Mouse (Mus musculus) gastrocnemius, postnatal 14 days (tissue): ENCODE measurements around the gene Gna11. TPM values are rescaled to one million over a fixed set of nuclear protein-coding genes. Genes with fewer than 3 reads are reported as not detected.
A peak's percentile ranks its signal among the peaks of the same experiment; 100 is the strongest.

Source experiments
- DNase-seq: peaks from one replicate; pipeline ENCODE4 v3.0.0; 2021; ENCODE audit warnings: mixed read lengths
- intact Hi-C: fragments of 180-260 bp; cut with DNase I; formaldehyde crosslinking; loops from one replicate; pipeline ENCODE4 v1.15.1; 2025; ENCODE audit warnings: low total_unique reads
- long read RNA-seq, 2 experiments: library from polyadenylated mRNA; stranded (forward); transcript quantifications; one replicate each; pipeline ENCODE4 v2.0.0; 2021
- total RNA-seq, 2 experiments: library from RNA; stranded (reverse); gene quantifications; 2 replicates each; pipeline ENCODE4 v1.2.3; 2021

Gene Gna11
- 10 to 100 TPM; 31.6 to 34.6 TPM for total RNA-seq
- long read RNA-seq, experiment 1, transcript Gna11-201 (7 exons, 3,414 nt): major isoform, 74 of 79 reads
- long read RNA-seq, experiment 1, partial matches to known transcripts: 0 of 79 reads
- long read RNA-seq, experiment 1, other reads (novel, unspliced or antisense): 5 of 79 reads
- long read RNA-seq, experiment 2, transcript Gna11-201 (7 exons, 3,414 nt): major isoform, 77 of 86 reads
- long read RNA-seq, experiment 2, partial matches to known transcripts: 7 of 86 reads
- long read RNA-seq, experiment 2, other reads (novel, unspliced or antisense): 2 of 86 reads

DNA sequence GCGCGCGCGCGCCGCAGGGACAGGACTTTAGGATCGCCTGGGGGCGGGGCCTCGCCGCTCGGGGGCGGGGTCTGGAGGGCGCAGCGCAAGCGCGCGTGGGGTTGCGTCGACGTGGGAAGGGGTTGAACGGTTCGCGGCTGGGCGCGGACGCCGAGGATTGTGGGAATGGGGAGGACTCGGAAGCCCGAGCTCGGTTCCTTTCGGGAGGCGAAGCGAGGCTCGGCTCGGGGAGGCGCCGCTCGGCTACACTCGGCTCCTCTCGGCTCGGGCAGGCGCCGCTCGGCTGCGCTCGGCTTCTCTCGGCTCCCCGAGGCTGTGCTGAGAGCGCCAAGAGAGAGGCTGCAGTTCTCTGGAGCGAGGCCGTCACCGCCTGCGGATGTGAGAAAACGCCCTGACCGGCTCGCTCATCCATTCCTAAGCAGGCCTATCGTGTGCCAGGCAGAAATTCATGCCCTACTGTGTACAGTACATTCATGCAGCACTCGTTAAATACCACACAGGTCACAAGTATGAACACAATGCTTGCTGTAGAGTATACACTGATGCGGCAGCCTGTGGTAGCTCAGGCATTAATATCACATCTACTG is at the start of gene Gna11:
Gene Gna11, minus strand, starts transcription at position 30 of the 587 bp plus-strand sequence.
- peak; percentile 100 for DNase-seq
- intact Hi-C loops: no loop called here

DNA sequence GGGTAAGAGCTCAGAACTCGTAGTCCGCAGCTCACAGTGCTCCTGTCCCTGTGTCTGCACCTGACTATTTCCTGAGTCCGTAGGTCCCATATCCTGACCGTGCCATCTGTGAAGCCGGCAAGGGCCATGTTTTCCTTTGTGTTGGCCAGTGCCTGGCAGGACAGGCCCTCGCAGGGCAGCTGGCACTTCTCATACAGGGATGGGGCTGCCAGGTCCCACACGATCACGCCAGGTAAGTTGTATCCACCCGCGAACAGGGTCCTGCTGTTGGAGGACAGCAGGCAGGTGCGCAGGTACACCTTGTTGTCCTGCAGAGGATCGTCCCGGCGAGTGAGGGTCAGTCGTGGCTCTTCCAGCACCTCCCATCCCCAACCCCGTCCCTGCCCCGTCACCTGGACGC is 48.9 kb upstream of the Gna11 start:
- intact Hi-C loops: no loop called here

DNA sequence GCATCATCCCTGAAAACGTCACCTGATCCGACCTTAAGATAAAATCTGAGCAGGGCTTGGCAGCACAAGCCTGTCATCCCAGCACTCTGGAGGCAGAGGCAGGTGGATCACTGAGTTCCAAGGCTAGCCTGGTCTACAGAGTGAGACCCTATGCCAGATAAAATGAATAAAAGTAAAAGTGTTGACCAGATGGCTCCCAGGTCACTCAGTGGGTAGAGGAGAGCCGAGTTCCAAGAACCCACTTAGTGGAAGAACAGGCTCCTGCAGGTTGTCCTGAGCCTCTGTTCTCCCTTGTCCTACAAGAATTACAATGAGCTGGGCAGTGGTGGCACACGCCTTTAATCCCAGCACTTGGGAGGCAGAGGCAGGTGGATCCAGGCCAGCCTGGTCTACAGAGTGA is 48.2 kb upstream of the Gna11 start:
- no peak for DNase-seq
- intact Hi-C loops: no loop called here

More for the DNA sequence above, 48.9 kb upstream of the Gna11 start:
- DNase-seq: no peak

DNA sequence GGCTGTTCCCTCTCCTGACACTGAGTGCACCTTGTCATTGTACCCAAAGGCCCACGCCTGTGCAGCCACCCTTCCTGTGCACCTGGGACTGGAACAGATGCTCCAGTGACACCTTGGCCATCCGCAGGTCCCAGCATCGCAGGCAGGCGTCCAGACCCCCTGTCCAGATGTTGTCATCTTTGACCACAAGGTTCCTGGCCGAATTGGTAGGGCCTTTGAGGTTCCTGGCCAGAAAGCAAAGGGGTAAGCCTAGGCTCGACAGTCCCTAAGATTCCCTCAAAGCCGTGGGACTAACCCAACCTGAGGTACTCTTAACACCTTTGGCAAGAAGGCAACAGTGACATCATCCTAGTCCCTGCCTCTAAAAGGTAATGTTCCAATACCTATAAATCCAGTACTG is 47.6 kb upstream of the Gna11 start:
- intact Hi-C loops: no loop called here
- DNase-seq: no peak

DNA sequence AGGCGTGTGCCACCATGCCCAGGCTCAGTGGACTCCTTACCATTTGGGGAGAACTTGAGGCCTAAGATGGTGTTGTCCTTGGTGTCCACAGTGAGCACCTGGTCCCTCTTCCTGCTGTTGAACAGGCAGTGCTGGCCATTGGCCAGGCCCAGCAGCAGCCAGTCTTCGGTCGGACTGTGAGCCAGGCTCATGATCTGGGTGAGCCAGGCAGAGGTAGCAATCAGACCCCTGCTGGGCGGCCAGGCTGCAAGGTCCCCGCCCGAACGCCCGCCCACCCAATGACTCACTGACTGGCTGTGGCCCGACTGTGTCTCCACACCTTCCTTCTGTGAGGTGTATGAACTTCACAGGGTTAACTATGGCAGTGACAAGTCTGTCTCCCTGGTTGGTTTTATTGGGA is 46.9 kb upstream of the Gna11 start:
- intact Hi-C loops: no loop called here
- no peak for DNase-seq

DNA sequence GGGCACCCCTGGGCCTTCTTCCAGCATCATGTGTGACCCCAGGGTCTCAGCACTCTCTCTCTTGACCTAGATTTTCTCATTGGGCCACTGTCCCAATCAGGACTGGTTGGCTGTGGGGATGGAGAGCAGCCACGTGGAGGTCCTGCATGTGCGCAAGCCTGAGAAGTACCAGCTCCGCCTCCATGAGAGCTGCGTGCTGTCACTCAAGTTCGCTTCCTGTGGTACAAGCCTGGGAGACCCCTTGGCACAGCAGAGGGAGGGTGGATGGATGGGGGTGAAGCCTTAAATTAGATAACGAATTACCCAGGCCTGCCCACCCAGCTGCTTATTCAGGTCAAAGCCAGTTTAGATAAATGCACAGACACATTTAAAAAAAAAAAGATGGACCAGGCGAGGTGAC is 43.7 kb upstream of the Gna11 start:
- DNase-seq: no peak
- intact Hi-C loops: no loop called here

DNA sequence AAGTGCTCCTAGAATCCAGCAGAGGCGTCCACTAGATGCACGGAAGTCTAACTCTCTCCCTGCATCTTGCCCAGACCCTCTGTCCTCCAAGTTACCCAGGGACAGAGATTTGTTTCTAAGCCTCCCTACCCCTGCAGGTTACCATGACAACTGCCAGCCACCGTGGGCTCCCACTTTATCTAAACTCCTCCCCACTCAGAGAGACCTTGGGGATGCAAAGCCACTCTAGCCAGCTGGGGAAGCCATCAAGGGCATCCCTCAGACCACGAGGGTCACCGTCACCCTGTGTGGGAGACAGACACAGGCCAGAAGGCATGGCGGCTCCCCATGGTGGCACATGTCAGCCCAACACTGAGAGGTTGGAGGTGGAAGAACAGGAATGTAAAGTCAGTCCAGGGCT is 38.4 kb upstream of the Gna11 start:
- intact Hi-C loops: no loop called here
- no peak for DNase-seq

DNA sequence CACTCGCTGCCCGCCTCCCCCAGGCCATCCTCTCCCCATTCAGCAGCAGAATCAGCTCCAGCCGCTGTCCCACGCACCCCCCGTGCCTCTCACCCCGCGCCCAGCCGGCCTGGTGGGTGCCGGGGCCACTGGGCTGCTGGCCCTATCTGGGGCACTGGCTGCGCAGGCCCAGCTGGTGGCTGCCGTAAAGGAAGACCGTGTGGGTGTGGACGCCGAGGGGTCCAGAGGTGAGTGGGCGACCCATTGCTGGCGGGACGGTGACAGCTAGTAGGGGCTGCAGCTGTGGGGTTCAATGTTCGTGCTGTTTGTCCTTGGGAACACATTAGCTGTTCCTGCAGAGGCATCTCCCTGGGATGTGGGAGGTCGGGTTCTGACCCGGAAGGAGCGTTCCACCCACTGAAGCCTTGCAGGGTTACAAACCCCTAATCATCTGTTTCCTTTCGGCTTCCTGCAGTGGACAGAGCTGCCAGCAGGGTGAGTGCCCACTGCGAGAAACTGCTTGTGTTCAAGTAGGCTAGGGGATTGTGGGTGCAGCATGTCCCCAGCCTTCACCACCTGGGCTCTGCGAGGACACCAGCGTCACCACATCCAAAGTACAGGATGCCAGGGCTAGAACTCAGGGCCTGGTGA is 35.6 kb upstream of the Gna11 start:
- intact Hi-C loops: no loop called here
- peak; percentile 19 for DNase-seq

DNA sequence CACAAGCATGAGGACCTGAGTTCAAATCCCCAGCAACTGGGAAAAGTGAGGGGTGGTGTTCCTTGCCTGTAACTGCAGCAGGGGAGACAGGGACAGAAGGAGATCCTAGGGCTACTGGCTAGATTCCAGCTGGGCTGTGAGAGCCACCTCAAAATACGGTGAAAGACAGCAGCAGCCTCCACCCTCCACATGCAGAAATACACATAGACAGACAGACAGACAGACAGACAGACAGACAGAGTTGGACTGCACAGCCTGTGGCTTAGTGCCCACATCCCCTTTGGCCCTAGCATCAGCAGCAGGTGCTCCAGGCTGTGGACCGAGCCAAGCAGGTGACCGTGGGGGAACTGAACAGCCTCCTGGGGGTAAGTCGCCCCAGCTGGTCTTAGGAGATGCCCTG is 35.0 kb upstream of the Gna11 start:
- no peak for DNase-seq
- intact Hi-C loops: no loop called here

DNA sequence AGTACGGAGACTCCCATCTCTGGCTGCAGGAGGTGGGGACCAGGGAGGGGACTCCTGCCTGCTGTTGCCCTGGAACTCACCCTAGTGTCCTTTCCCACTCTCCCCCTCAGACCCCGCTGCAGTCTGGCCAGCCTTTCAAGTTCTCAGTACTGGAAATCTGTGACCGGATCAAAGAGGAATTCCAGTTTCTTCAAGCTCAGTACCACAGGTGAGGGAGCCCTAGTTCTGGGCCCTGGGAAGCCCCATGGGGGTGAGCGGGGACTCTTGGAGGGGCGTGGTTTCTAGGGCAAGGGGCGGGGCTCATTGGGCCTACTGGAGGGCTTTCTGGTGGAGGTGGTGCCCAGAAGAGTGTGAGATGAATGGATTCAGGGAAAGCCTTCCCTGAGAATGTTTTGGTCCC is 30.7 kb upstream of the Gna11 start:
- intact Hi-C loops: no loop called here
- no peak for DNase-seq

DNA sequence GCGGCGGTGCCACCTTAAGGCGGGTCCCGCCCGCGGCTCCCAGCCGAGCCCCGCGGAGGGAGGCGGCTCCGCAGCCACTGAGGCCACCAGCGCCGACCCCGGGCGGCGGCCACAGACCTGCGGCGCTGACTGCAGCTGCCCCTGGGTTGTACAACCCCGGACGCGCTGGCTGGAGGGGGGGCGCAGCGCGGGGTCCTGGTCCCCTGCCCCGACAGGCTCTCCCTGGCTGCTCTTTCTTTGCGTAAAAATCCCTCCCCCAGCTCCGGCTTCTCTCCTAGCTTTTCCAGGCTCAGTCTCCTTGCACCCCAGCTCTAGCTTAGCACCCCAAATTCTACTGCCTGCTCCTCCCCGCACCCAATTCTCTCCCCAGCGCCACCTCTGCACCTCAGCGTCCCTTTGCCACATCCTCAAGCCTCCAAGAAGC is 30.2 kb upstream of the Gna11 start:
- DNase-seq: peak; percentile 47
- intact Hi-C loops: no loop called here

DNA sequence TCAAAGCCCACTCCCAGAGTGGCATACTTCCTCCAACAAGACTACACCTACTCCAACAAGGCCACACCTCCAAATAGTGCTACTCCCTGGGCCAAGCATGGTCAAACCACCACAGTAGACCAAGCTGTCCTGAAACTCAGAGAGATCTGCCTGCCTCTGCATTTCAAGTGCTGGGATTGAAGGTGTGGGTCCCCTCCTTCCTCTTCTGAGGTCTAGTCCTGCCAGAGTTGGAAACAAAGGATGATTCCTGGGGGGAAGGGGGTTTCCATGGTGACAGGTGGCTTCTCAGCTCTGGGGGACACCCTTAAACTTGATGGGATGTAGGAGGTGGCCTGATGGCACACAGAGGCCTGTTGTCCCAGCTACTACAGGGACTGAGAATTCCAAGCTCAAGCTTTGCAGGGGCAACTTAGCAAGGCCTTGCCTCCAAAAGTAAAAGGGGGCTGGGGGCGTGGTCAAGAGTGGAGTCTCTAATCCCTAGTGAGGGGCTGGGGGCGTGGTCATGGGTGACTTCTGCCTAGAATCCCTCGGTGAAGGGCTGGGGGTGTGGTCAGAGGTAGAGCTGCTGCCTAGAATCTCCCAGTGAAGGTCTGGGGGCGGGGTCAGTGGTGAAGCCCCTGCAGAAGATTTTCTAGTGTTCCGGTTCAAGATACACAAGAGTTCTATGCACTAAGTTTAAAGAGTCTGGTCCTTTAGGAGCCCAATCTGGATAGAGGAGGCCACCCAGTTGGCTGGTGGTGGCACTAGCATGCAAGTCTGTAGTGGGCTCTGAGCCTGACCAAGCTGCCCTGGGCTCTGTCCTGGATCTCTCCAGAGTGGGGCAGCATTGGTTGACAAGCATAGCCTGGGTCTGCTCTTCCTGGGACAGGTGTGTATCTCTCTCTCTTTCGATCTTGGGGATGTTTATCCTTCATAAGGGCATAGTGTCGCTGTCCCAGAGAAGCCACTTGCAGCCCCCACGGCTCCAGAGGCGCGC is 29.4 kb upstream of the Gna11 start, which contains the start of gene Tle2:
Gene Tle2, plus strand, starts transcription at position 481 of the 976 bp plus-strand sequence.
- DNase-seq: no peak
- intact Hi-C loops: no loop called here

DNA sequence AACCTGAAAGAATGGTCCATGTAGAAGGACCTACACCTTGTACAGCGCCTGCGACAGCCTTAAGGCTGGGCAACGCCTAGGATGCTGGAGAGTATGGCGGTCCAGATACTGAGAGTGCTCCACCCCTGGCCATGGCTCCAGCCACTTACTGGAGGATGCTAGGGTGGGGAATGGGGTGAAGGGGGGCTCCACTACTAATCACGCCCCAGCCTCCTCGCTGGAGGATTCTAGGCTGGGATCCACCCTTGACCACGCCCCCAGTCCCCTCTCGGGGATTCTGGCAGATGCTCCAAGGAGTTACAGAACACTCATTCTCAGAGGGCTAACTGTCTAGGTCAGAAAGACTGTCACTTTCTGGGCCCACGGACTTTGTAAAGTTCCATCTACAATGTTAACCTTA is 28.0 kb upstream of the Gna11 start:
- intact Hi-C loops: no loop called here
- DNase-seq: peak; percentile 70

DNA sequence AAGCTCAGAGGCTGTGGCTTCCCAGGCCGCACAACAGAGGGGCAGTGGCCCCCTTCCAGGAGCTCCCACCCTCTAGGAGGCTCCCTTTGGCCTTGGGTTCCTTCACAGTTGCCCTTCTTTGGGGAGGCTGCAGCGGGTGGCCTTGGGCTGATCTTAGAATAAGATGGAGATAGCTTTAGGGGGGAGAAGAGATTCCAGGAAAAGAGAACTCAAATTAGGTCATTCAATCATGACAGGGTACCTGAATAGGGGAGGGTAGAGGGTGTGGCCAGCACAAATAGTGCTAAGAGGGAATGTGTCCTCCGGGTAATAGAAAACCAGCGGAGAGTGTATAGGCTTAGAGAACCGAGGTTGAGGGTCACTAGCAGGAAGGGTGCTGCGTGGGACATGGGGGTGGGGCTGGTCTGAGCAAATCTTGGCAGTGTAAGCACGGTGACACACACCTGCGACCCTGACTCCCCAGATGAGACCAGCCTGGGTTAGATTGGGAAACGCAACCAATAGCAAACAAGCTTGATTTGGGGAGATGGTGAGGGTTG is 27.2 kb upstream of the Gna11 start:
- intact Hi-C loops: no loop called here
- DNase-seq: no peak

DNA sequence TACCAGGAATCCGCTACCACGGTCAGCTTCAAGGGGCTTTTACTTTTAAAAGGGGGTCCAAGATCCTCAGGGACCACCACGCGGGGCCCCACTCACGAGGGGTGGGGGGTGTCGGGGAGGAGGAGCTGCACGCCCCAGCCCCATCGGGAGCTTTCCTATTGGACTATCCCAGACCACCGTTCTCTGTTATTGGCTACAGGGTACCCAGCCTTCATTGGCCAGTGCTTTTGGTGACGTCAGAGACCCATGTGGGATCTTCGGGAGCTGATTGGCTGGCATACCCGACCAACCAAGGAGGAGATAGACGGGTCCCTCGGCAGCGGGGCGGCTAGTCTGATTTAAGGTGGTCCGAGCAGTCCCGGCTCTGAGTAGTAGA is 26.5 kb upstream of the Gna11 start:
- DNase-seq: peak; percentile 98
- intact Hi-C loops: no loop called here

DNA sequence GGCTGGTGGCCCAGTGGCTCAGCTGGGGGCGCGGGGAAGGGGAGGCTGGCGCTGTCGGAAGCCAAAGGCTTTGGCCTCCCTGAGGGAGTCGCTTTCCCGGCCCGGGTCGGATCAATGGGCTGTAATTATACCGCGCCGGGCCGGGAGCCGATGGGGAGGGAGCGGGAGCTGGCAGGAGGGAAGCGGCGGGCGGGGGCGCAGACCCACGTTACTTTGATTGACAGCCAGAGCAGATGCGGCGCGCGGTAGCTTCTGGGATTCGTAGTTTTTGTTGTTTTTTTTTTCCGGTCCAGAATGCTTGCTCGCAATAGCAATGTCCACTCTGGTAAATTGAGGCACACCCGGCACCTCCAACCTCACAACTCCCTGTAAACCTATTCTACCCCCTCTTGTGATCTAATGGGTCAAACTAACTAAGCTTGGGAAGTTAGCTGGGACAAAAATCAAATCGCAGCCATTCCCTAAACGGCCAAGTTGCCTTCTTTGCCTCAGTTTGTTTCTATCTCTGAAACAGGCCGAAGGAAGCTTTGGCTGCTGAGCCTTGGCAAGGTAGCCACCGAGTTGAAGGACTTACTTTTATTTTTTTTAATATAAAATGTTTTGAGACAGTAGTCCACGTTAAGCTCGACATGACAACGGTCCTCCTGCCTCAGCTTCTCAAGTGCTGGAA is 26.0 kb upstream of the Gna11 start:
- DNase-seq: peak; percentile 95
- intact Hi-C loops: no loop called here

DNA sequence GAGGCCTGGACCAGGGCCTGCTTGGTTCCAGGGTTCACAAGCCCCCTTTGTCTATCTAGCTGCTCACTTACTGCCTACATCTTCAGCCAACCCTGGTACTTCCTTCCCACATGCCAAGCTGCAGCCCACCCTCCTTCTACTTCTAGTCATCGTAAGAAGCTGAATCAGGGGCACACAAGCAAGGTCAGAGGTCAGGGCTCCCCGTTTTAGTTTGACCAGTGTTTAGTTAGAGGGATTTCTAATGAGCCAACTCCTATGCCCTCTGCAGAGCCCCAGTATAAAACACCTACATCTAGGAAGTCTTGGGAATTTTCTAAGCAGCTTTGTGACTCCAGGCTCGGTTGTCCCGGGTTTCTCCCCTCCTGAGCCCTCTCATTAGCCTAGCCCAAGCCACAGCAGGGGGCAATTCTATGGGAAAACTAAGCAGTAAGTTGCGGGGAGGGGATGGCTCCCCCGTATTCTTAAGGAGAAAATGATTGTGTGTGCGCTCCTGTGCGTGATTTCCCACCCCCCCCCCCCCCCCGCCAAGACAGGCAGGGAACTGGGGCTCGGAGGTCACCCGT is 25.3 kb upstream of the Gna11 start:
- intact Hi-C loops: no loop called here
- DNase-seq: no peak

DNA sequence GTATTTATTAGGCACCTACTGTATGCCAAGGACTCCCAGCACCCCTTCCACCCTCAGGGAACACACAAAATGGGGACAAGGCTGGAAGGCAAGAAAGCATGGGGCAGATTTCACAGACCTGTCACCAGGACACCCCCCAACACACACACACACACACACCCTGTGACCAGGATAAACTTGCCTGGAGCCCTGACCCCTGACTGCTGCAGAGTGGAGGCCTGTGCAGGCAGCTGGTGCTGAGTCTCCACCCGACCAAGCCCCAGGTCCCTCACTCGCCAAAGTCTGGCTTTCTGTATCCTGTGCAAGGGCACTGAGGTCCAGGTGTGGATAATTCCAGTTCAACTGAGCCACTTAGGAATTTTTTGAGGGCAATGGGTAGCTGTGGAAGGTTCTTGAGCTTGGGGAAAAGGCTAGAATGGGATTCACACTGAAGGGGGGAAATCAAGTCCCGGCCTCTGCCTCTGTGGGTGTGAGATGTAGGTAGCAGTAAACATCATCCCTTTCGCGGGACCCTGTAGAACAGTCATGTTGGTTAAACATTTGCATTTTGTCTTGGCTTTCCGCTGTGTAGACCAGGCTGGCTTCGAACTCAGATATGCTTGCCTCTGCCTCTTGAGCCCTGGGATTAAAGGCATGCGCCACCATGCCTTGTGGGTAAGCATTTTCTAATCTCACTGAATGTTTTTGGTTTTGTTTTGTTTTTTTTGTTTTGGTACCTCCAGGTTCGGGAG is 24.7 kb upstream of the Gna11 start:
- intact Hi-C loops: loop anchor here (5.0 kb wide), 1 partner anchor 33 kb away; the partner anchor contains the start of gene Tle6
- DNase-seq: no peak
